Mouse (Mus musculus) kidney, postnatal 0 days (tissue): ENCODE data around the gene Kcnk3. TPM values are rescaled to one million over a fixed set of nuclear protein-coding genes. Genes with fewer than 3 reads are reported as not detected.

Experiments
- ATAC-seq: fragments of 200-750 bp; cut with Nextera tagmentation; replicated peaks from 2 replicates; pipeline ENCODE4 v1.8.0; 2017; ENCODE audit warnings: low read depth, moderate number of reproducible peaks, moderate TSS enrichment, moderate library complexity; ENCODE audit not compliant: low FRiP score
- DNase-seq: peaks from one replicate; pipeline ENCODE4 v3.0.0-alpha.2; 2016; ENCODE audit warnings: low spot score
- H3K27ac ChIP-seq: fragments of 300-500 bp; sonication (generic); 2 replicates; pipeline ENCODE4 v1.5.1; 2014; ENCODE audit warnings: mild to moderate bottlenecking
- H3K27me3 ChIP-seq: fragments of 300-500 bp; sonication (generic); 2 replicates; pipeline ENCODE4 v1.6.1; 2014; ENCODE audit warnings: low read length, mixed read lengths; ENCODE audit not compliant: insufficient read depth
- H3K36me3 ChIP-seq: fragments of 300-500 bp; sonication (generic); 2 replicates; pipeline ENCODE4 v1.6.1; 2014; ENCODE audit warnings: low read length, mixed read lengths; ENCODE audit not compliant: insufficient read depth
- H3K4me1 ChIP-seq: fragments of 300-500 bp; sonication (generic); replicated peaks from 2 replicates; pipeline ENCODE4 v1.6.1; 2014; ENCODE audit warnings: antibody characterized with exemption, low read length, mixed read lengths; ENCODE audit not compliant: insufficient read depth
- H3K4me2 ChIP-seq: fragments of 300-500 bp; sonication (generic); 2 replicates; pipeline ENCODE4 v1.6.1; 2014; ENCODE audit warnings: mild to moderate bottlenecking, low read length, moderate library complexity, mixed read lengths
- H3K4me3 ChIP-seq: fragments of 300-500 bp; sonication (generic); replicated peaks from 2 replicates; pipeline ENCODE4 v1.5.1; 2014; ENCODE audit warnings: low read depth, low read length
- H3K9ac ChIP-seq: fragments of 300-500 bp; sonication (generic); 2 replicates; pipeline ENCODE4 v1.6.1; 2014; ENCODE audit warnings: low read depth, low read length
- H3K9me3 ChIP-seq: fragments of 300-500 bp; sonication (generic); replicated peaks from 2 replicates; pipeline ENCODE4 v1.6.1; 2016; ENCODE audit warnings: low read length, inconsistent platforms, mixed read lengths
- CTCF ChIP-seq: IDR thresholded peaks from 2 replicates; pipeline ENCODE4 v1.5.1; 2016; ENCODE audit warnings: antibody characterized with exemption, low read depth, mild to moderate bottlenecking, moderate library complexity
- WGBS: fragments of 180-500 bp; shearing (Covaris S2); extraction: QIAGEN DNeasy Blood & Tissue Kit; methylation state at CpG from one replicate; pipeline ENCODE4 v1.1.7; 2014; 5-methylcytosine and 5-hydroxymethylcytosine counted together
- polyA plus RNA-seq: library from polyadenylated mRNA; unstranded; fragments of >200 nt; fragmentation: Nextera tagmentation; extraction: Ambion mirVana; gene quantifications from 2 replicates; pipeline ENCODE4 v1.2.1, GENCODE M21; 2015

Kcnk3 gene
- polyA plus RNA-seq, 1 experiment from 2014 or later, result 2.0 TPM

GRCm38 (mm10) chr5:30618376-30619003, 30.5 kb downstream of the Kcnk3 start:
- Histone ChIP-seq H3K27me3 (peaks cover 17% of the 10 kb centered on the region), H3K9me3 (no peaks in the 10 kb centered on the region), H3K36me3 (no peaks in the 10 kb centered on the region), H3K27ac (no peak overlapping the region), H3K4me2 (no peak overlapping the region), H3K4me3 (no peak overlapping the region), H3K9ac (no peak overlapping the region), H3K4me1 (peaks cover 27% of the 10 kb centered on the region)
- 71% methylated on average over 8 of the region's 8 CpGs for WGBS
- no peak for ATAC-seq
- no peak for DNase-seq
- TF ChIP-seq CTCF, result no peak

GRCm38 (mm10) chr5:30619211-30619610, 31.2 kb downstream of the Kcnk3 start:
- Histone ChIP-seq H3K9ac (no peak overlapping the region), H3K4me3 (no peak overlapping the region), H3K4me2 (no peak overlapping the region), H3K27ac (no peak overlapping the region), H3K36me3 (no peaks in the 10 kb centered on the region), H3K4me1 (peaks cover 24% of the 10 kb centered on the region), H3K9me3 (no peaks in the 10 kb centered on the region), H3K27me3 (peaks cover 17% of the 10 kb centered on the region)
- 76% methylated on average over 2 of the region's 2 CpGs for WGBS
- DNase-seq, result no peak
- TF ChIP-seq CTCF, result no peak
- ATAC-seq, result no peak

- 96% methylated on average over 20 of the region's 20 CpGs for WGBS
- peaks cover 12% of the 10 kb centered on the region; the same call in 1 of the 2 replicates for H3K4me1 ChIP-seq
- no peak overlapping the region for H3K9ac ChIP-seq
- no peaks in the 10 kb centered on the region for H3K36me3 ChIP-seq
- DNase-seq (no peak), ATAC-seq (no peak)
- H3K4me3 ChIP-seq, result no peak overlapping the region
- no peak overlapping the region for H3K27ac ChIP-seq
- H3K27me3 ChIP-seq, result peaks cover 17% of the 10 kb centered on the region
- H3K4me2 ChIP-seq, result no peak overlapping the region
- no peak for TF ChIP-seq CTCF
- H3K9me3 ChIP-seq, result no peaks in the 10 kb centered on the region
These were observed 32.6 kb downstream of the Kcnk3 start for GRCm38 (mm10) chr5:30620567-30620966.

GRCm38 (mm10) chr5:30621211-30621790, 33.3 kb downstream of the Kcnk3 start:
- no peak overlapping the region for H3K27ac ChIP-seq
- no peak overlapping the region for H3K9ac ChIP-seq
- H3K4me2 ChIP-seq, result no peak overlapping the region
- H3K9me3 ChIP-seq, result no peaks in the 10 kb centered on the region
- no peaks in the 10 kb centered on the region for H3K36me3 ChIP-seq
- peaks cover 12% of the 10 kb centered on the region; the same call in 1 of the 2 replicates for H3K4me1 ChIP-seq
- no peak overlapping the region for H3K4me3 ChIP-seq
- no peak for DNase-seq
- peaks cover 17% of the 10 kb centered on the region for H3K27me3 ChIP-seq
- 92% methylated on average over 9 of the region's 9 CpGs for WGBS
- no peak for TF ChIP-seq CTCF
- no peak for ATAC-seq

- DNase-seq (no peak), ATAC-seq (no peak)
- Histone ChIP-seq H3K9ac (0 out of 2 replicates have a peak overlapping the region, but pooled peaks have one; percentile 28), H3K9me3 (no peaks in the 10 kb centered on the region), H3K4me2 (peak overlapping the region; percentile 60), H3K27ac (no peak overlapping the region), H3K27me3 (peaks cover 17% of the 10 kb centered on the region), H3K4me3 (peak overlapping the region; percentile 29; the same call in 1 of the 2 replicates), H3K4me1 (peaks cover 12% of the 10 kb centered on the region; the same call in 1 of the 2 replicates), H3K36me3 (no peaks in the 10 kb centered on the region)
- no peak for TF ChIP-seq CTCF
- 57% methylated on average over 22 of the region's 22 CpGs for WGBS
These were observed 33.8 kb downstream of the Kcnk3 start for GRCm38 (mm10) chr5:30621844-30622176.

GRCm38 (mm10) chr5:30622177-30622840, 34.3 kb downstream of the Kcnk3 start:
- WGBS, result 4% methylated on average over 59 of the region's 69 CpGs
- peak overlapping the region; percentile 28; the same call in 1 of the 2 replicates for H3K9ac ChIP-seq

More at GRCm38 (mm10) chr5:30622177-30622840, 34.3 kb downstream of the Kcnk3 start:
- no peak overlapping the region for H3K27ac ChIP-seq
- peak overlapping the region; percentile 60 for H3K4me2 ChIP-seq
- TF ChIP-seq CTCF, result no peak
- peaks cover 12% of the 10 kb centered on the region; the same call in 1 of the 2 replicates for H3K4me1 ChIP-seq
- H3K27me3 ChIP-seq, result peaks cover 17% of the 10 kb centered on the region
- no peaks in the 10 kb centered on the region for H3K9me3 ChIP-seq
- H3K36me3 ChIP-seq, result no peaks in the 10 kb centered on the region
- ATAC-seq (no peak; the same call in 1 of the 2 replicates), DNase-seq (no peak)
- peak overlapping the region; percentile 29 for H3K4me3 ChIP-seq
